Mouse (Mus musculus) limb, embryonic 10.5 days (tissue): ENCODE measurements around the gene D830030K20Rik. TPM values are rescaled to one million over a fixed set of nuclear protein-coding genes. Genes with fewer than 3 reads are reported as not detected.
"Not testable (repeated sequence)": the region's sequence is repeated elsewhere in the genome, so short reads cannot be mapped to it uniquely, and the experiment has no call there.

Source experiments
- DNase-seq: peaks from one replicate; pipeline ENCODE4 v3.0.0-alpha.2; 2017; ENCODE audit warnings: low spot score
- H3K27ac ChIP-seq: fragments of 300-500 bp; sonication (generic); 2 replicates; pipeline ENCODE4 v1.5.1; 2016; ENCODE audit warnings: mild to moderate bottlenecking
- H3K27me3 ChIP-seq: fragments of 300-500 bp; sonication (generic); 2 replicates; pipeline ENCODE4 v1.6.1; 2016; ENCODE audit warnings: low read depth, mild to moderate bottlenecking; ENCODE audit not compliant: poor library complexity, severe bottlenecking
- H3K36me3 ChIP-seq: fragments of 300-500 bp; sonication (generic); 2 replicates; pipeline ENCODE4 v1.6.1; 2016; ENCODE audit warnings: mild to moderate bottlenecking, moderate library complexity
- H3K4me1 ChIP-seq: fragments of 300-500 bp; sonication (generic); 2 replicates; pipeline ENCODE4 v1.6.1; 2016
- H3K4me3 ChIP-seq: fragments of 300-500 bp; sonication (generic); 2 replicates; pipeline ENCODE4 v1.5.1; 2016; ENCODE audit warnings: mild to moderate bottlenecking, moderate library complexity
- H3K9me3 ChIP-seq: fragments of 300-500 bp; sonication (generic); replicated peaks from 2 replicates; pipeline ENCODE4 v1.6.1; 2016; ENCODE audit warnings: mild to moderate bottlenecking
- WGBS: fragments of 180-500 bp; shearing (Covaris S2); methylation state at CpG from one replicate; pipeline ENCODE4 v1.1.7; 2016; 5-methylcytosine and 5-hydroxymethylcytosine counted together
- polyA plus RNA-seq: library from polyadenylated mRNA; unstranded; fragments of >200 nt; fragmentation: Nextera tagmentation; extraction: Ambion mirVana; gene quantifications from 2 replicates; pipeline ENCODE4 v1.2.1, GENCODE M21; 2016

D830030K20Rik gene
- polyA plus RNA-seq: 7.4 and 9.3 TPM in 2 replicates

DNA sequence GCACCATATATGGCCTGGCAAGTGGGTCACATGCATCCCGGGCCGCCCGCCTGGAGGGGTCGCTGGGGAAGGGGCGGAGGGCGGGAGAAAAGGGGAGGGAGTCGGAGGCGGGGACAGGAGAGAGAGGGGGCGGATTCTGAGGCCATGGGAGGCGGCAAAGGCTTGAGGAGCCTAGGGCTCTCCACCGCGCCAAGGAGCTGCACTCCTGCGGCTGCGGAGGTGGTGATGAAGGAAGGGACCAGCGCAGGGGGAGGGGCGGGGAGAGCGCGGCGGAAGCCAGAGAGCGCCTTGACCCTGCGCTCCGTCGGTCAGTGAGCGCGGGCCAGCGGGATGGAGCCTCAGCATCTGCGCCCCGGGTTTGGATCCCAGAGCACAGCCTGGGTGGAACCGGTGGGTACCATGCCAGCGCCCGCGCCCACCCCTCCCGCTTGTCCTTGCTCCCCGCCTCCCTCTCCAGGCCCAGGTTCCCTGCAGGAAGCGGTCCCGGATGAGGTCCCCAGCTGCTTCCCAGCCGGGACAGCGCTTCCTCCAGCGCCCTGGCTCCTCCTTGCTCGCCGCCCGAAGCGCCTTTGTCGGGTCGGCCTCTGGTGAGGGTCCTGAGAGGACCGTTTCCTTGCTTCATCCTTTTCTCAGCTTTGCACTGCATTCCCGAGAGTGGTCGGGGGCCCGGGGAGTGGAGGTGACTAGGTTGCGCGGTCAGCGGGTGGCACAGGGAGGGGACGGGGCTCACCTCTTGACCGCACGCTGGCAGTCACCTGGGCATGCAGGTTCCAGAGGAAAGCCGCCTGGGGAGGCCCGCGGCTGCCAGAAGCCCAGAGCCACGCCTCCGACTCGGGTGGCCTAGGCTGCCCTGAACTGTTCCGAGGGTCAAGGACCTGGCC, at the start of gene D830030K20Rik:
D830030K20Rik (plus strand) TSS at position 217 of the 881 bp plus-strand sequence.
- peak within 1 kb of the TSS; percentile 58; the same call in 1 of the 2 replicates for H3K27ac ChIP-seq
- not testable (repeated sequence) for H3K4me1 ChIP-seq, H3K27me3 ChIP-seq, H3K9me3 ChIP-seq, H3K36me3 ChIP-seq
- under 1% methylated on average over 26 of the region's 62 CpGs for WGBS
- peak within 1 kb of the TSS; percentile 53 for H3K4me3 ChIP-seq
- peak; percentile 41 for DNase-seq

DNA sequence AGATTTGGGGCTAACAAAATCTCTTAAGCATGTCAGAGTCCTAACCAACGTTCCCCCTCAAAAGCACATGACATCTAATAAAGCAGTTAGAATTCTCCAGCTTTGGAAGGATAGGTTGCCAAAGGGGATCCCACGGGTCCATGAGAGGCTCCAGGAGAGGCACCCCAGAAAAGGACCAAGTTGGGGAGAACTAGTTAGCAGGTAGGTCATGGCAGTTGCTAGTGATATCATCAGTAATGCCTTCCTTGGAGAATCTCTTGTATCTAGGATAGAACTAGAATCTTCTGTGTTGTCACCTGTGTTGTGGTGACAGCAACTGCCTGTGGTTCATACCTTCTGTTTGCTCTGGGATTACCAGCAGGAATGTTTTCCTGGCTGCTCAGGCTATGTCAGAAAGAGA, 20.3 kb upstream of the D830030K20Rik start, which contains the start of gene Gm5795:
Gm5795 (plus strand) TSS at position 301 of the 400 bp plus-strand sequence.
- H3K27me3 ChIP-seq, H3K36me3 ChIP-seq, DNase-seq, H3K4me3 ChIP-seq, H3K4me1 ChIP-seq, H3K9me3 ChIP-seq, H3K27ac ChIP-seq: not testable (repeated sequence)
- WGBS: no CpG with 5 or more reads among the region's 2 CpGs

DNA sequence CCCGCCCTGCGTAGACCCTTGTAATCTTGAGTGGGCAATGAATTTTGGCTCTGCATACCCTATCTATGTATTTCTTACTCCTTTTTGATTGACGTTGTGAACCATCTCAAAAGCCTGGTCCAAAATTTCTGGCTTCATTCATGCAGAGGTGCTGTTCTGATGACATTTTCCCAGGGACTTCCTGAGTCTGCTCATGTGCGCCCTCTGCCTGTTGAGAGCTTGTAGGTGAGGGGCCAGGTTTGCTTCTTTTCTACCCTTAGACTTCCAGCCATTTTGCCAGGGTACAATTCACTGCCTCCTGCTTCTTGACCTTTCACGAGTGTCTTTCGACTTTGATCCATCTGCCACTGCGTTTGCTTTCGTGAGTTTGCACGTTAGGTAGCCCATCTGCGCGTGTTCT, 1.1 kb downstream of the D830030K20Rik start:
- 9% methylated on average over 9 of the region's 11 CpGs for WGBS
- not testable (repeated sequence) for H3K27me3 ChIP-seq, H3K36me3 ChIP-seq, H3K4me3 ChIP-seq, H3K9me3 ChIP-seq, H3K27ac ChIP-seq, H3K4me1 ChIP-seq
- DNase-seq: peak; percentile 32

DNA sequence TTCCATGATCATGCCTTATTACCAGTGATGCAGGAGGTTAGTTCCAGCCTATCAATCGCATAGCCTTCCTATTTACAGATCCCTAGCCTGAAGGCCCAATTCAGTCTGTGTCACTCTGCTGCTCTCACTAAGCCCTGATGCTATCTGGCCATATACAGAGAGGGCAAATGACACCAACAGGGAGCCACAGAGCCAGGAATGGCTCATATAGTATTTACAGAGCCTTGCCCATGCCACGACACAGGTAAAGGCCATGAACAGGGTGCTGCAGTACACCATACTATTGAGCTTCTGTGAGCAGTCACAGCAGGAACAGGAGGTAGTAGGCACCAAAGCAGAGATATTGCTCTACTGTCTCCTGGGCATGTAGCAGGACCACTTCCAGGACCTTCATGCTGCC, 54.2 kb downstream of the D830030K20Rik start:
- not testable (repeated sequence) for H3K9me3 ChIP-seq, DNase-seq, H3K27me3 ChIP-seq, H3K27ac ChIP-seq, H3K4me1 ChIP-seq, H3K4me3 ChIP-seq, H3K36me3 ChIP-seq
- WGBS: 94% methylated on average over 2 of the region's 2 CpGs

Other genes with a start within 250 kb of the D830030K20Rik start
- gene Gm2888, start 178.5 kb upstream of the D830030K20Rik start, polyA plus RNA-seq: not detected in 2 replicates
- 2.6 and 3.2 TPM in 2 replicates for gene Gm2897, start 159.2 kb upstream of the D830030K20Rik start, polyA plus RNA-seq
- gene Gm10340, start 74.5 kb upstream of the D830030K20Rik start, polyA plus RNA-seq: not detected in 2 replicates
- gene Gm5795, start 20.2 kb upstream of the D830030K20Rik start, polyA plus RNA-seq: not detected in 2 replicates
- not detected in 2 replicates for gene Gm2956, start 124.1 kb downstream of the D830030K20Rik start, polyA plus RNA-seq
- not detected in 2 replicates for gene Gm10413, start 186.6 kb downstream of the D830030K20Rik start, polyA plus RNA-seq
- gene Gm10409, start 204.1 kb downstream of the D830030K20Rik start, polyA plus RNA-seq: 0.88 and 1.2 TPM in 2 replicates
- gene Gm3005, start 219.6 kb downstream of the D830030K20Rik start, polyA plus RNA-seq: 0.28 and 1.6 TPM in 2 replicates
- gene Gm10408, start 240.9 kb downstream of the D830030K20Rik start, polyA plus RNA-seq: not detected in 2 replicates